Mouse (Mus musculus): Measurements from ENCODE around the gene Gm10428. TPM values are rescaled to one million over a fixed set of nuclear protein-coding genes. Genes with fewer than 3 reads are reported as not detected.
"Not testable (repeated sequence)": the region's sequence is repeated elsewhere in the genome, so short reads cannot be mapped to it uniquely, and the experiment has no call there.

Gm10428 gene
- polyA plus RNA-seq, 1 experiment from 2014 or later, result not detected

DNA sequence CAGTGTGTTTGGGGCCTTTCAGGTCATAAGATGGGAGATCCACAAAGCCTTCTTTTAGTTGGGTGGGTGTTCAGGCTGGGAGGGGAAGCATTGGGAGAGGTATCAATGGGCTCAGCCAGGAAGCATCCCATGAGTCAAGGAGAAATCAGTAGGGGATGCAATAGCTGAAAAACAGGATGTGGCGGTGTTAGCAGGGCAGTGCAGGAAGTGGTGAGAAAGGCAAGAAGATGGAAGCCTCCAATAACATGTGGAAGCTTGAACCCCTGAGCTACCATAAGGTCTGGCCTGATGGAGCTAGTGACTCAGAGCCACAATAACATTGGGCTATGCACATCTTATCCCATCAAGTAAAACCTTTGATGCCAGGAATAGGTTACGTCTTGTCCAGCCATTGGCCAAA, 11.7 kb upstream of the Gm10428 start:
- no peaks in the 10 kb centered on the region for H3K4me1 ChIP-seq (ENCODE audit: control insufficient read depth, insufficient read depth, low read length)

DNA sequence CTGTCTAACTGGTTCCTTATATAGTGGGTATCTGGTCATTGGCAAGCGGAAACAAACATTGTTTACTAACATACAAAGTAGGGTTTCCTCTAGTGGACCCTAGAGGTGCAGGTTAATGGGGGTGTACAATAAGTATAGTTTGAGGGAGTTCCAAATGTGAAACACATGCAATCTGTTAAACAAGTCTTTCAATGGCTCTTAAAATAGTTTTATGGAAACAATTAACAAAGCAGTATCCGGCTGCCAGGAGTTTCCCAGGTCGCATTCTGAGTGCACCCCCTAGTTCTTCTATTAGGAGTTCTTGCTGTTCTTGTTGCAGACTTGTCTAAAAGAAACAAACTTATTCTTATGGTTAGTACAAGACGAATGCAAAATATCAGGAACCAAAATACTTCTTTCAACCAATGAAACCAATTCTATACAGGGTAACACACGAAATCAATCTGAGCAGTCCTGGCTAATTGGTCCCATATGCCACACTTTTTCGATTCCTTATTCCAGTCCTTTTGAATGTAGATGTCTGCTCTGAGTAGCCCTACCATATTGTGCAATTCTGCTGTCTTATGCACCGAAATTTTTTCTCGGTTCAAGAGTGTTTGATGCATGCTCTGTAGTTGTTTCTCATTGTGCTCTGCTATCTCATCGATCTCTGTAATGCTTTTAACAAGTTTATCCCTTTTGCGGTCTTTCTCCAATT, 10.5 kb upstream of the Gm10428 start:
- no peak overlapping the region for H3K4me3 ChIP-seq (ENCODE audit: low read depth, low read length)
- H3K36me3 ChIP-seq (ENCODE audit: control insufficient read depth, insufficient read depth, low read length), result no peaks in the 10 kb centered on the region
- no peak for ATAC-seq (ENCODE audit: insufficient number of reproducible peaks, insufficient read depth, low FRiP score, low read depth)
- H3K4me2 ChIP-seq (replicated peaks; ENCODE audit: low read depth, low read length), result no peak overlapping the region
- H3K4me1 ChIP-seq (ENCODE audit: control insufficient read depth, insufficient read depth, low read length), result no peaks in the 10 kb centered on the region
- no peak overlapping the region for H3K9ac ChIP-seq (replicated peaks; ENCODE audit: low read depth, low read length)
- H3K27ac ChIP-seq (ENCODE audit: low read length), result no peak overlapping the region
- no peaks in the 10 kb centered on the region for H3K9me3 ChIP-seq (ENCODE audit: control insufficient read depth, low read depth, low read length)
- 0 out of 2 replicates have a peak, but pooled peaks cover 5% of the 10 kb centered on the region for H3K27me3 ChIP-seq (ENCODE audit: control insufficient read depth, insufficient read depth, low read length)
- 76% methylated on average over 10 of the region's 10 CpGs for WGBS

More for the DNA sequence above, 11.7 kb upstream of the Gm10428 start:
- ATAC-seq (ENCODE audit: insufficient number of reproducible peaks, insufficient read depth, low FRiP score, low read depth), result no peak
- Histone ChIP-seq H3K36me3 (ENCODE audit: control insufficient read depth, insufficient read depth, low read length) (no peaks in the 10 kb centered on the region), H3K4me2 (replicated peaks; ENCODE audit: low read depth, low read length) (no peak overlapping the region), H3K27me3 (ENCODE audit: control insufficient read depth, insufficient read depth, low read length) (no peaks in the 10 kb centered on the region), H3K9ac (replicated peaks; ENCODE audit: low read depth, low read length) (no peak overlapping the region), H3K9me3 (ENCODE audit: control insufficient read depth, low read depth, low read length) (no peaks in the 10 kb centered on the region), H3K4me3 (ENCODE audit: low read depth, low read length) (no peak overlapping the region), H3K27ac (ENCODE audit: low read length) (no peak overlapping the region)
- WGBS, result 92% methylated on average over 2 of the region's 2 CpGs

DNA sequence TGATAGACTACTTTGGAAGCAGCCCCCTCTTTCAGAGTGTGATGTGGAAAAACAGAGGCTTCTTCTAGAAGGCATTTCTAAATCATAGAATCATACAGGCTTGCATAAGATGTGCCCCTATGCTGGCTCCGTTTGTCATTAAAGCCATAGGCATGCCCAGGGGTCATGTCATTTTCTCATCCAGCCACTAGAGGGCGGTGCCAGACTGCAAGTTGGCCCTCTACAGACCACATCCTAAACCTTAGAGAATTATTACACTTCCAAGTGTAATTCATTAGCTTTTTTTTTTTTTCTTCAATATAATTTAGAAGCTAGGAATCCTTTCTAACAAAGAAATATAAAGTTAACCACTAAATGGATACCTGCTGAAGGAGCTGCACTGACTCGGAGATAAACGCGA, 8.8 kb upstream of the Gm10428 start:
- Histone ChIP-seq H3K36me3 (ENCODE audit: control insufficient read depth, insufficient read depth, low read length) (no peaks in the 10 kb centered on the region), H3K4me2 (replicated peaks; ENCODE audit: low read depth, low read length) (no peak overlapping the region), H3K4me3 (ENCODE audit: low read depth, low read length) (no peak overlapping the region), H3K9me3 (ENCODE audit: control insufficient read depth, low read depth, low read length) (no peaks in the 10 kb centered on the region), H3K27ac (ENCODE audit: low read length) (no peak overlapping the region), H3K27me3 (ENCODE audit: control insufficient read depth, insufficient read depth, low read length) (0 out of 2 replicates have a peak, but pooled peaks cover 5% of the 10 kb centered on the region), H3K4me1 (ENCODE audit: control insufficient read depth, insufficient read depth, low read length) (no peaks in the 10 kb centered on the region), H3K9ac (replicated peaks; ENCODE audit: low read depth, low read length) (no peak overlapping the region)
- no peak for ATAC-seq (ENCODE audit: insufficient number of reproducible peaks, insufficient read depth, low FRiP score, low read depth)
- 46% methylated on average over 5 of the region's 5 CpGs for WGBS

DNA sequence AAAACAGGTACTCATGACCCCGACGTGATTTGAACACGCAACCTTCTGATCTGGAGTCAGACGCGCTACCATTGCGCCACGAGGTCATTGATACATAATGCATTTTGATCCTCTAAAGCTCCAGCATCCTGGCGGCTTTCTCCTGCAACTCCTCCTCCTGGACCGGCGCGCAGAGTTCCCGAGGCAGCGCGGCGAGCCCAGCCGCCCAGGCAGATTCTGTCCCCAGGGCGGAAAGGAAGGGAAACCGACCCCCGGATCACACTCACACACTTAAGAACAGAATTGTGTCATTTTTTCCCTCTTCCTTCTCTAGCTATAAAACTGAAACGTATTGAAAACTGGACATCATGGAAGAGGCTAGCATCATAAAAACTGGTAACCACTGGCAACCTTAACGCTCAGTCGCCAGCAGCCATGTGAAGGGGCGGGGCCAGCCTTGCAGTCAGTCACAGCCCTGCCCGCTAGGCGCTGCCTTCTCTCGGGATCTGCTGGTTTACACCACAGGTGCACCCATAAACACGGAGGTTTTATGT, 6.8 kb upstream of the Gm10428 start:
- 3% methylated on average over 27 of the region's 27 CpGs for WGBS
- Histone ChIP-seq H3K27me3 (ENCODE audit: control insufficient read depth, insufficient read depth, low read length) (0 out of 2 replicates have a peak, but pooled peaks cover 5% of the 10 kb centered on the region), H3K4me1 (ENCODE audit: control insufficient read depth, insufficient read depth, low read length) (no peaks in the 10 kb centered on the region), H3K36me3 (ENCODE audit: control insufficient read depth, insufficient read depth, low read length) (no peaks in the 10 kb centered on the region), H3K9ac (replicated peaks; ENCODE audit: low read depth, low read length) (no peak overlapping the region), H3K27ac (ENCODE audit: low read length) (no peak overlapping the region), H3K4me3 (ENCODE audit: low read depth, low read length) (peak overlapping the region; percentile 24), H3K9me3 (ENCODE audit: control insufficient read depth, low read depth, low read length) (no peaks in the 10 kb centered on the region), H3K4me2 (replicated peaks; ENCODE audit: low read depth, low read length) (peak overlapping the region; percentile 48)
- peak; percentile 67; the same call in 1 of the 2 replicates for ATAC-seq (ENCODE audit: insufficient number of reproducible peaks, insufficient read depth, low FRiP score, low read depth)

DNA sequence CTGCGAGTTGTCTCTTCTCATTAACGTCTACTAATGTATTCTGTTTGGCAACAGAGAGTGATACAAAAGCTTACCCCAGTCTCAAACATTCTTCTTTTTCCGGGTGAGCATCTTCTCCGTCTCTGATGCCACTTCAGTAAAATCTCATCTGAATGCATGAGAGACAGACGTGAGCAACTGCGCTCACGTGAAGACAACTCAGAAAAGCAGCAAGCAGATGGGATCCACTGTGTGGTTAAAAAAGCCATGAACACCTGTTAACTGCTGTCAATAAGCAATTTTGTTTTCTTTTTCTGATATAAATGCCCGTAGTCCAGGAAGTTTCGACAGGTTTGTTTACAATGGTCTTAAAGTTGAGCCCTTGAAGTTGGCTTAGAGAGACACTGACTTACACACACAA, 5.7 kb upstream of the Gm10428 start:
- no peaks in the 10 kb centered on the region for H3K4me1 ChIP-seq (ENCODE audit: control insufficient read depth, insufficient read depth, low read length)
- H3K4me3 ChIP-seq (ENCODE audit: low read depth, low read length), result no peak overlapping the region
- no peak overlapping the region for H3K4me2 ChIP-seq (replicated peaks; ENCODE audit: low read depth, low read length)
- no peaks in the 10 kb centered on the region for H3K36me3 ChIP-seq (ENCODE audit: control insufficient read depth, insufficient read depth, low read length)
- H3K9ac ChIP-seq (replicated peaks; ENCODE audit: low read depth, low read length), result no peak overlapping the region
- ATAC-seq (ENCODE audit: insufficient number of reproducible peaks, insufficient read depth, low FRiP score, low read depth), result no peak
- WGBS, result 56% methylated on average over 9 of the region's 9 CpGs
- H3K27me3 ChIP-seq (ENCODE audit: control insufficient read depth, insufficient read depth, low read length), result 0 out of 2 replicates have a peak, but pooled peaks cover 5% of the 10 kb centered on the region
- no peak overlapping the region for H3K27ac ChIP-seq (ENCODE audit: low read length)
- H3K9me3 ChIP-seq (ENCODE audit: control insufficient read depth, low read depth, low read length), result no peaks in the 10 kb centered on the region

DNA sequence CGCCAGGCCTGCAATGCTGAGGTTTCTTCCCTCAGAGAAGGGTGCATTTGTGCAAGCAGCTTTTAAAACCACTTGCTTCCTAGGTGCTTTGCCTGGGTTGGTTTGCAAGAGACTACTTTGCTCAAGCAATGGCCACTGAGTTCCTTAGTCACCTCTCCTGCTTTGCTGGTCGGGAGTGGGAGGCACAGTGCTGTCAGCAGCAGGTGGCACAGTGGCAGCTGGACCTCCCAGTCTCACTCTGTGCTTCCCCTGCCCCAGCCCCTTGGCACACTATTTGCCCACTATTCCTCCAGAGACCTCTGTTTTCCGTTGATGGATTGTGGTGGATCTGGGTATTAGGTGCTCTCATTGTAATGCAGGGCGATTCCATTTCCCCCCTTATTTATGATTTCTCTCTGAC, 4.8 kb upstream of the Gm10428 start:
- no peak for ATAC-seq (ENCODE audit: insufficient number of reproducible peaks, insufficient read depth, low FRiP score, low read depth)
- H3K4me1 ChIP-seq (ENCODE audit: control insufficient read depth, insufficient read depth, low read length), result no peaks in the 10 kb centered on the region
- H3K9me3 ChIP-seq (ENCODE audit: control insufficient read depth, low read depth, low read length), result no peaks in the 10 kb centered on the region
- no peak overlapping the region for H3K9ac ChIP-seq (replicated peaks; ENCODE audit: low read depth, low read length)
- no peaks in the 10 kb centered on the region for H3K36me3 ChIP-seq (ENCODE audit: control insufficient read depth, insufficient read depth, low read length)
- WGBS, result 79% methylated on average over 4 of the region's 4 CpGs
- no peak overlapping the region for H3K27ac ChIP-seq (ENCODE audit: low read length)
- no peak overlapping the region for H3K4me3 ChIP-seq (ENCODE audit: low read depth, low read length)
- H3K4me2 ChIP-seq (replicated peaks; ENCODE audit: low read depth, low read length), result no peak overlapping the region
- 0 out of 2 replicates have a peak, but pooled peaks cover 5% of the 10 kb centered on the region for H3K27me3 ChIP-seq (ENCODE audit: control insufficient read depth, insufficient read depth, low read length)

DNA sequence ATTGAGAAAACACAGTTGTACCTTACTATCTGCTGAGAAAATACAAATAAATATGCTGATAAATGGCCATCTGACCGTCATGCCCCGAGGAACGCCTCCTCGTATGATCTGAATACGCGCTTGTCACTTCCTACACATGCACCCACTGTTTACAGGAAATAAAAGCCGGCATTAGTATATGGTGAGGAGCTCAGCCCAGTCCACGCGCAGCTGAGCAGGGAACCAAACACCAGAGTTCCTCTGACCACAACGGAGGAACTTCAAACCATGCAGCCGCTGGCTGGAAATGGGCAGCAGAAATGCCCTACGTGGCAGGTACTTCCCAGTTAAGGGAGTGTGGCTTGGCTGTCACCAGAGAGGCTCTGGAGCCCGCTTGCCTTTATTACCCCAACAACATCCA, 3.5 kb upstream of the Gm10428 start:
- not testable (repeated sequence) for ATAC-seq (ENCODE audit: insufficient number of reproducible peaks, insufficient read depth, low FRiP score, low read depth); H3K4me2 ChIP-seq (replicated peaks; ENCODE audit: low read depth, low read length); H3K9me3 ChIP-seq (ENCODE audit: control insufficient read depth, low read depth, low read length); H3K4me3 ChIP-seq (ENCODE audit: low read depth, low read length); H3K27me3 ChIP-seq (ENCODE audit: control insufficient read depth, insufficient read depth, low read length); H3K36me3 ChIP-seq (ENCODE audit: control insufficient read depth, insufficient read depth, low read length); H3K4me1 ChIP-seq (ENCODE audit: control insufficient read depth, insufficient read depth, low read length); H3K9ac ChIP-seq (replicated peaks; ENCODE audit: low read depth, low read length); H3K27ac ChIP-seq (ENCODE audit: low read length)
- 81% methylated on average over 13 of the region's 13 CpGs for WGBS

DNA sequence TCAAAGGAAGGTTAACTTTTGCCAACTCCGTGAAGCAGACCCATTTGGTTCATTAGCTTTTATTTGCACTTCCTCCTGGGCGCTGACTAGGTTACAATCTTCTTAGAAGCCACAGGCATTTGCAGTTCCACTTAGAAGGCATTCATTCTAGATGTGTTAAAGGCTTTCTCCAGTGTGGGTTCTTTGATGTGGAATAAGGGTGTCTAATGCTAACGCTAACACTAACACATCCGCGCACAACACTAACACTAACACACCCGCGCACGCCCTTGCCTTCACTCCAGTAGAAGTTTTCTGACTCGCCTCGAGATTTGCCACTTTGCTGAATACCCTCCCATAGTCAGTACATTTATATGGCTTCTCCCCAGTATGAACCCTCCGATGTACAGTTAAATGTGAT, 709 bp upstream of the Gm10428 start:
- H3K4me2 ChIP-seq (replicated peaks; ENCODE audit: low read depth, low read length), result no peak overlapping the region
- no peak overlapping the region for H3K4me3 ChIP-seq (ENCODE audit: low read depth, low read length)
- no peak for ATAC-seq (ENCODE audit: insufficient number of reproducible peaks, insufficient read depth, low FRiP score, low read depth)
- no peaks in the 10 kb centered on the region for H3K36me3 ChIP-seq (ENCODE audit: control insufficient read depth, insufficient read depth, low read length)
- no peak overlapping the region for H3K9ac ChIP-seq (replicated peaks; ENCODE audit: low read depth, low read length)
- WGBS, result 59% methylated on average over 11 of the region's 11 CpGs
- H3K9me3 ChIP-seq (ENCODE audit: control insufficient read depth, low read depth, low read length), result no peaks in the 10 kb centered on the region
- 0 out of 2 replicates have a peak, but pooled peaks cover 3% of the 10 kb centered on the region for H3K4me1 ChIP-seq (ENCODE audit: control insufficient read depth, insufficient read depth, low read length)
- H3K27me3 ChIP-seq (ENCODE audit: control insufficient read depth, insufficient read depth, low read length), result no peaks in the 10 kb centered on the region
- no peak overlapping the region for H3K27ac ChIP-seq (ENCODE audit: low read length)

Data from stomach, embryonic 14.5 days (tissue).